Mouse (Mus musculus) CH12.LX (cell line): Measurements from ENCODE around the gene Fndc3a. TPM values are rescaled to one million over a fixed set of nuclear protein-coding genes. Genes with fewer than 3 reads are reported as not detected.

Source experiments
- DNase-seq: peaks from one replicate; pipeline ENCODE4 v3.0.0-alpha.2; 2013; ENCODE audit errors: extremely low read depth
- H3K27ac ChIP-seq: 2 replicates; pipeline ENCODE4 v1.5.1; 2012; ENCODE audit warnings: low read depth, mild to moderate bottlenecking, control low read depth, moderate library complexity; ENCODE audit not compliant: insufficient read depth
- H3K27me3 ChIP-seq: replicated peaks from 2 replicates; pipeline ENCODE3; 2012; ENCODE audit warnings: inconsistent platforms
- H3K36me3 ChIP-seq, 2 experiments: replicated peaks in 1 of 2; 2 replicates each; pipeline versions ENCODE3 to v1.6.1; 2012; ENCODE audit warnings: inconsistent platforms in 1 of 2, low read length in 1 of 2, mild to moderate bottlenecking in 1 of 2, mixed read lengths in 1 of 2, moderate library complexity in 1 of 2; ENCODE audit not compliant: control insufficient read depth in 1 of 2, insufficient read depth in 1 of 2
- H3K4me1 ChIP-seq, 2 experiments: 2 replicates each; pipeline ENCODE4 v1.6.1; 2012; ENCODE audit warnings: inconsistent platforms in 1 of 2, moderate library complexity in 1 of 2; ENCODE audit not compliant: insufficient read depth in 2 of 2, control insufficient read depth in 1 of 2
- H3K4me2 ChIP-seq: 2 replicates; pipeline ENCODE4 v1.6.1; 2012; ENCODE audit warnings: low read depth, mild to moderate bottlenecking, control low read depth; ENCODE audit not compliant: poor library complexity, insufficient read depth, severe bottlenecking
- H3K4me3 ChIP-seq, 3 experiments: fragments of 150-350 bp in 1 of 3; sonication (generic) in 1 of 3; replicated peaks in 1 of 3; 2 replicates each; pipeline versions ENCODE3 to v1.5.1; 2011 to 2012; ENCODE audit warnings: low read depth in 2 of 3, low read length in 2 of 3, mild to moderate bottlenecking in 2 of 3, moderate library complexity in 2 of 3, control low read depth in 1 of 3, improper control_type of control experiment in 1 of 3, inconsistent platforms in 1 of 3, mixed read lengths in 1 of 3; ENCODE audit not compliant: poor library complexity in 1 of 3
- H3K79me2 ChIP-seq: replicated peaks from 2 replicates; pipeline ENCODE4 v1.6.1; 2012; ENCODE audit warnings: mild to moderate bottlenecking, moderate library complexity; ENCODE audit not compliant: control insufficient read depth, poor library complexity, insufficient read depth, severe bottlenecking; ENCODE audit errors: extremely low read depth
- H3K9ac ChIP-seq: 2 replicates; pipeline ENCODE4 v1.6.1; 2012; ENCODE audit warnings: low read depth, mild to moderate bottlenecking, control low read depth, moderate library complexity; ENCODE audit not compliant: insufficient read depth
- H3K9me3 ChIP-seq: replicated peaks from 2 replicates; pipeline ENCODE3; 2012; ENCODE audit warnings: low read length, inconsistent platforms, mixed read lengths
- CHD2 ChIP-seq: IDR thresholded peaks from 2 replicates; pipeline ENCODE4 v1.6.1; 2011; ENCODE audit warnings: low read length, improper control_type of control experiment
- CTCF ChIP-seq, 2 experiments: IDR thresholded peaks in 1 of 2; conservative IDR thresholded peaks in 1 of 2; 2 replicates each; pipeline ENCODE4 v1.5.1; 2011 to 2012; ENCODE audit warnings: low read depth in 2 of 2, low read length in 2 of 2, improper control_type of control experiment in 1 of 2, inconsistent platforms in 1 of 2, mild to moderate bottlenecking in 1 of 2, moderate library complexity in 1 of 2
- E2F4 ChIP-seq: IDR thresholded peaks from 2 replicates; pipeline ENCODE4 v1.6.1; 2011; ENCODE audit warnings: low read depth, low read length, improper control_type of control experiment; ENCODE audit not compliant: insufficient replicate concordance
- EP300 ChIP-seq: IDR thresholded peaks from 2 replicates; pipeline ENCODE4 v1.6.1; 2011; ENCODE audit warnings: low read length, improper control_type of control experiment
- GABPA ChIP-seq: IDR thresholded peaks from 2 replicates; pipeline ENCODE4 v1.6.1; 2012; ENCODE audit warnings: low read depth, low read length, improper control_type of control experiment, inconsistent platforms; ENCODE audit not compliant: insufficient replicate concordance
- KAT2A ChIP-seq: IDR thresholded peaks from 2 replicates; pipeline ENCODE4 v1.6.1; 2012; ENCODE audit warnings: low read length, improper control_type of control experiment, inconsistent platforms; ENCODE audit not compliant: insufficient replicate concordance
- MYC ChIP-seq: IDR thresholded peaks from 2 replicates; pipeline ENCODE4 v1.6.1; 2011; ENCODE audit warnings: low read depth, mild to moderate bottlenecking, improper control_type of control experiment, low read length
- PAX5 ChIP-seq: IDR thresholded peaks from 2 replicates; pipeline ENCODE4 v1.6.1; 2012; ENCODE audit warnings: low read length, inconsistent platforms, mixed read lengths
- POLR2AphosphoS2 ChIP-seq: IDR thresholded peaks from 2 replicates; pipeline ENCODE4 v1.6.1; 2011; ENCODE audit warnings: low read depth, low read length, improper control_type of control experiment
- SIN3A ChIP-seq: IDR thresholded peaks from 2 replicates; pipeline ENCODE4 v1.6.1; 2012; ENCODE audit warnings: low read length, improper control_type of control experiment, inconsistent platforms
- UBTF ChIP-seq: IDR thresholded peaks from 2 replicates; pipeline ENCODE4 v1.6.1; 2012; ENCODE audit warnings: low read depth, mild to moderate bottlenecking, inconsistent platforms, low read length, improper control_type of control experiment, moderate library complexity
- ZNF384 ChIP-seq: IDR thresholded peaks from 2 replicates; pipeline ENCODE4 v1.6.1; 2012; ENCODE audit warnings: low read depth, low read length, improper control_type of control experiment, inconsistent platforms
- dilution Hi-C: fragments of 300-500 bp; cut with MboI; formaldehyde crosslinking; loops from 2 replicates; pipeline ENCODE4 v1.14.3; 2020; ENCODE audit warnings: low sequenced_read_pairs; ENCODE audit not compliant: extremely low pct_unique_long_range_greater_than_20kb, extremely low pct_ligation_motif_present
- in situ Hi-C: fragments of 300-500 bp; cut with MboI; formaldehyde crosslinking; loops from 3 replicates; pipeline ENCODE4 v1.14.3; 2019; ENCODE audit warnings: low sequenced_read_pairs, low pct_ligation_motif_present, low pct_unique_long_range_greater_than_20kb, mixed read lengths
- polyA plus RNA-seq: library from polyadenylated mRNA; unstranded; fragments of >175 nt; gene quantifications from 2 replicates; pipeline ENCODE4 v1.2.1, GENCODE M21; 2012; ENCODE audit warnings: low read depth; ENCODE audit not compliant: insufficient read length
- total RNA-seq, 2 experiments: library from RNA; depleted of rRNA; stranded (reverse); fragments of 300-350 nt in 1 of 2; fragments of >200 nt in 1 of 2; gene quantifications; 2 replicates each; pipeline ENCODE4 v1.2.3; 2012 to 2014

The Fndc3a gene
- total and polyA plus RNA-seq, 3 experiments = 35.4 to 48.6 (median 40.0) TPM

DNA sequence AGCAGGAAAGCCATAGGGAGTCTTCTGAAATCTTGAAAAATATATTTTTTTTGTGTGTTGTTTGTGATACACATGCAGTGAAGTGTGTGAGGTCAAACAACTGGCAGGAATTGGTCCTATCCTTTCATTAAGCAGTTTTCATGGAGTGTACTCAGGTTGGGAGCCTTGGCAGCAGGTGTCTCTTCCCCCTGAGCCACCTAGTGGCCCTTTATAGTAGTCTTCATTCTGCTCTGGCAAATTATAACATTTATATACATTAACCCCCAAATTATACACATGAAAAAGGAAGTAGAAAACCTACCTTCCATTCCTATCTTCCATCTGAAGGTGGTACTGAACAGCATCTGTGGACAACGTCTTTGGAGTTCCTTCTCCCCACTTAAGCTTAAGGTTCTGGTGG is 154.0 kb downstream of the Fndc3a start:
- no peaks in the 10 kb centered on the region; the same call in 1 of the 2 replicates for H3K79me2 ChIP-seq
- no peak overlapping the region for H3K9ac ChIP-seq
- no peak overlapping the region for H3K4me3 ChIP-seq
- H3K9me3 ChIP-seq = no peaks in the 10 kb centered on the region
- peaks cover 66 to 91% of the 10 kb centered on the region in 2 experiments for H3K36me3 ChIP-seq
- TF ChIP-seq CHD2 (no peak), CTCF (conservative IDR thresholded peaks at IDR 0.05 in 1 of 2, IDR thresholded peaks at IDR 0.05 in 1 of 2; ENCODE audit: low read depth in 2 of 2, low read length in 2 of 2) (peak; percentile 22 to 37; a peak in 2 of 4 replicates)
- dilution Hi-C loops (no loop called here), in situ Hi-C loops (no loop called here)
- H3K27ac ChIP-seq = no peak overlapping the region
- H3K27me3 ChIP-seq = no peaks in the 10 kb centered on the region
- no peak overlapping the region for H3K4me2 ChIP-seq
- no peak for DNase-seq
- H3K4me1 ChIP-seq = 0 out of 4 replicates have a peak, but pooled peaks cover 0 to 3% of the 10 kb centered on the region in 2 experiments

GRCm38 (mm10) chr14:72536392-72537017 is 173.3 kb downstream of the Fndc3a start:
- in situ Hi-C loops (no loop called here), dilution Hi-C loops (no loop called here)
- DNase-seq = no peak
- H3K27ac ChIP-seq = 0 out of 2 replicates have a peak overlapping the region, but pooled peaks have one; percentile 13
- H3K27me3 ChIP-seq = no peaks in the 10 kb centered on the region
- H3K79me2 ChIP-seq = no peaks in the 10 kb centered on the region
- H3K4me2 ChIP-seq = no peak overlapping the region
- TF ChIP-seq POLR2AphosphoS2 = peak; percentile 2; the same call in 1 of the 2 replicates
- no peak for TF ChIP-seq GABPA
- H3K4me3 ChIP-seq = no peak overlapping the region
- H3K36me3 ChIP-seq = peaks cover 35 to 54% of the 10 kb centered on the region in 2 experiments
- no peak overlapping the region for H3K9ac ChIP-seq
- no peaks in the 10 kb centered on the region for H3K9me3 ChIP-seq
- H3K4me1 ChIP-seq = no peaks in the 10 kb centered on the region

DNA sequence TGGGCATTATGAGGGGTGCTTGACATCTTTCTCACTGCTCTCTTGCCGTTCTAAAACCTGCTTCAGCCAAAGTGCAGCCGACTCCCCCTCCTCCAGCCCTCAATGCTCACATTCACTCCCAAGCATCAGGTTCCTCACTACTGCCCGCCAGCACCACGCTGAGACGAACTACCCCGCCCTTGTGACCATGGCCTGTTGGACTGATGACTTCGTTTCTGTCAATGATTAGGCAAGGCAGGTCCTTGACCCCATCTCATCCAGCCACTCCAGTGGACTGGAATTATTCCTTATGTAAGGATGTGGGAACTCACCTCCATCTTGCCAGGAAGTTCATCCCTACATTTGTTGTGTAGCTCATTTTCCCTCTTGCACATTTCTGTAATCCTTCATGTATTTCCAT is 175.9 kb downstream of the Fndc3a start:
- H3K9me3 ChIP-seq = no peaks in the 10 kb centered on the region
- in situ Hi-C loops = no loop called here
- H3K4me2 ChIP-seq = no peak overlapping the region
- H3K36me3 ChIP-seq = peaks cover 13 to 28% of the 10 kb centered on the region in 2 experiments
- no peak overlapping the region for H3K27ac ChIP-seq
- TF ChIP-seq PAX5 (no peak), EP300 (no peak), KAT2A (no peak), ZNF384 (no peak), UBTF (no peak), MYC (no peak), E2F4 (no peak), SIN3A (no peak)
- no peaks in the 10 kb centered on the region for H3K79me2 ChIP-seq
- dilution Hi-C loops = no loop called here
- H3K9ac ChIP-seq = no peak overlapping the region
- no peak for DNase-seq
- no peak overlapping the region for H3K4me3 ChIP-seq
- H3K27me3 ChIP-seq = no peaks in the 10 kb centered on the region
- H3K4me1 ChIP-seq = no peaks in the 10 kb centered on the region
